Mouse (Mus musculus): ENCODE results near the gene Dnah7a. TPM values are rescaled to one million over a fixed set of nuclear protein-coding genes. Genes with fewer than 3 reads are reported as not detected.
"Not testable (repeated sequence)": the region's sequence is repeated elsewhere in the genome, so short reads cannot be mapped to it uniquely, and the experiment has no call there.

Dnah7a gene
- polyA plus RNA-seq (2014; fragmentation: Nextera tagmentation; extraction: Ambion mirVana), result 0.43 and 0.77 TPM in 2 replicates

- Histone ChIP-seq H3K9ac (ENCODE audit: low read length) (peak within 1 kb of the TSS; percentile 44; the same call in 1 of the 2 replicates), H3K9me3 (ENCODE audit: control insufficient read depth, low read length) (no peaks in the 10 kb centered on the region), H3K27me3 (replicated peaks; ENCODE audit: control insufficient read depth, insufficient read depth, low read length) (no peaks in the 10 kb centered on the region), H3K27ac (ENCODE audit: low read depth) (no peak within 1 kb of the TSS), H3K36me3 (ENCODE audit: control insufficient read depth, insufficient read depth, low read length) (no peaks in the 10 kb centered on the region), H3K4me1 (replicated peaks; ENCODE audit: control insufficient read depth, insufficient read depth, low read length) (no peaks in the 10 kb centered on the region), H3K4me2 (ENCODE audit: low read length) (peak within 1 kb of the TSS; percentile 73), H3K4me3 (ENCODE audit: low read depth, low read length) (peak within 1 kb of the TSS; percentile 42)
- ATAC-seq (replicated peaks; ENCODE audit: low FRiP score, low TSS enrichment, low read depth) (peak; percentile 61), DNase-seq (ENCODE audit: low spot score) (peak; percentile 80)
- WGBS, result 15% methylated on average over 42 of the region's 42 CpGs
Measured at GRCm38 (mm10) chr1:53706431-53707361, at the start of gene Dnah7a. TSS of gene Dnah7a (minus strand) at chr1:53706784.

GRCm38 (mm10) chr1:53753501-53753900, 46.9 kb upstream of the Dnah7a start:
- ATAC-seq (replicated peaks; ENCODE audit: low FRiP score, low TSS enrichment, low read depth); H3K9me3 ChIP-seq (ENCODE audit: control insufficient read depth, low read length); H3K9ac ChIP-seq (ENCODE audit: low read length); H3K4me3 ChIP-seq (ENCODE audit: low read depth, low read length); H3K27ac ChIP-seq (ENCODE audit: low read depth); DNase-seq (ENCODE audit: low spot score); H3K4me2 ChIP-seq (ENCODE audit: low read length); H3K36me3 ChIP-seq (ENCODE audit: control insufficient read depth, insufficient read depth, low read length); H3K27me3 ChIP-seq (replicated peaks; ENCODE audit: control insufficient read depth, insufficient read depth, low read length); H3K4me1 ChIP-seq (replicated peaks; ENCODE audit: control insufficient read depth, insufficient read depth, low read length): not testable (repeated sequence)
- WGBS, result 87% methylated on average over 2 of the region's 2 CpGs

- Histone ChIP-seq H3K36me3 (ENCODE audit: control insufficient read depth, insufficient read depth, low read length) (no peaks in the 10 kb centered on the region), H3K4me3 (ENCODE audit: low read depth, low read length) (no peak overlapping the region), H3K27me3 (replicated peaks; ENCODE audit: control insufficient read depth, insufficient read depth, low read length) (no peaks in the 10 kb centered on the region), H3K27ac (ENCODE audit: low read depth) (no peak overlapping the region), H3K4me1 (replicated peaks; ENCODE audit: control insufficient read depth, insufficient read depth, low read length) (no peaks in the 10 kb centered on the region), H3K9ac (ENCODE audit: low read length) (no peak overlapping the region), H3K9me3 (ENCODE audit: control insufficient read depth, low read length) (no peaks in the 10 kb centered on the region), H3K4me2 (ENCODE audit: low read length) (no peak overlapping the region)
- 81% methylated on average over 1 of the region's 1 CpGs for WGBS
- ATAC-seq (replicated peaks; ENCODE audit: low FRiP score, low TSS enrichment, low read depth) (no peak), DNase-seq (ENCODE audit: low spot score) (no peak)
Measured at GRCm38 (mm10) chr1:53751144-53751543, 44.6 kb upstream of the Dnah7a start.

- not testable (repeated sequence) for ATAC-seq (replicated peaks; ENCODE audit: low FRiP score, low TSS enrichment, low read depth); H3K9ac ChIP-seq (ENCODE audit: low read length); H3K9me3 ChIP-seq (ENCODE audit: control insufficient read depth, low read length); H3K36me3 ChIP-seq (ENCODE audit: control insufficient read depth, insufficient read depth, low read length); H3K4me1 ChIP-seq (replicated peaks; ENCODE audit: control insufficient read depth, insufficient read depth, low read length); H3K4me2 ChIP-seq (ENCODE audit: low read length); H3K27me3 ChIP-seq (replicated peaks; ENCODE audit: control insufficient read depth, insufficient read depth, low read length); H3K27ac ChIP-seq (ENCODE audit: low read depth); DNase-seq (ENCODE audit: low spot score); H3K4me3 ChIP-seq (ENCODE audit: low read depth, low read length)
- WGBS, result 91% methylated on average over 7 of the region's 7 CpGs
Measured at GRCm38 (mm10) chr1:53750697-53751096, 44.1 kb upstream of the Dnah7a start.

- not testable (repeated sequence) for H3K36me3 ChIP-seq (ENCODE audit: control insufficient read depth, insufficient read depth, low read length); ATAC-seq (replicated peaks; ENCODE audit: low FRiP score, low TSS enrichment, low read depth); DNase-seq (ENCODE audit: low spot score); H3K9me3 ChIP-seq (ENCODE audit: control insufficient read depth, low read length); H3K27ac ChIP-seq (ENCODE audit: low read depth); H3K4me2 ChIP-seq (ENCODE audit: low read length); H3K27me3 ChIP-seq (replicated peaks; ENCODE audit: control insufficient read depth, insufficient read depth, low read length); H3K9ac ChIP-seq (ENCODE audit: low read length); H3K4me1 ChIP-seq (replicated peaks; ENCODE audit: control insufficient read depth, insufficient read depth, low read length); H3K4me3 ChIP-seq (ENCODE audit: low read depth, low read length)
- WGBS, result 73% methylated on average over 1 of the region's 1 CpGs
Measured at GRCm38 (mm10) chr1:53749881-53750385, 43.3 kb upstream of the Dnah7a start.

- H3K27ac ChIP-seq (ENCODE audit: low read depth), result no peak overlapping the region
- no peaks in the 10 kb centered on the region for H3K27me3 ChIP-seq (replicated peaks; ENCODE audit: control insufficient read depth, insufficient read depth, low read length)
- no peak overlapping the region for H3K9ac ChIP-seq (ENCODE audit: low read length)
- no peak overlapping the region for H3K4me2 ChIP-seq (ENCODE audit: low read length)
- no peaks in the 10 kb centered on the region for H3K36me3 ChIP-seq (ENCODE audit: control insufficient read depth, insufficient read depth, low read length)
- no peak for DNase-seq (ENCODE audit: low spot score)
- 34% methylated on average over 10 of the region's 11 CpGs for WGBS
- no peak for ATAC-seq (replicated peaks; ENCODE audit: low FRiP score, low TSS enrichment, low read depth)
- H3K9me3 ChIP-seq (ENCODE audit: control insufficient read depth, low read length), result no peaks in the 10 kb centered on the region
- H3K4me3 ChIP-seq (ENCODE audit: low read depth, low read length), result no peak overlapping the region
- no peaks in the 10 kb centered on the region for H3K4me1 ChIP-seq (replicated peaks; ENCODE audit: control insufficient read depth, insufficient read depth, low read length)
Measured at GRCm38 (mm10) chr1:53748571-53748970, 42.0 kb upstream of the Dnah7a start.

- no peak for DNase-seq (ENCODE audit: low spot score)
- Histone ChIP-seq H3K9me3 (ENCODE audit: control insufficient read depth, low read length) (no peaks in the 10 kb centered on the region), H3K4me2 (ENCODE audit: low read length) (no peak overlapping the region), H3K9ac (ENCODE audit: low read length) (no peak overlapping the region), H3K27me3 (replicated peaks; ENCODE audit: control insufficient read depth, insufficient read depth, low read length) (no peaks in the 10 kb centered on the region), H3K4me1 (replicated peaks; ENCODE audit: control insufficient read depth, insufficient read depth, low read length) (no peaks in the 10 kb centered on the region), H3K27ac (ENCODE audit: low read depth) (no peak overlapping the region), H3K4me3 (ENCODE audit: low read depth, low read length) (no peak overlapping the region), H3K36me3 (ENCODE audit: control insufficient read depth, insufficient read depth, low read length) (no peaks in the 10 kb centered on the region)
- 86% methylated on average over 5 of the region's 5 CpGs for whole genome bisulfite sequencing
- ATAC-seq (replicated peaks; ENCODE audit: low FRiP score, low TSS enrichment, low read depth), result no peak
Measured at GRCm38 (mm10) chr1:53746001-53746400, 39.4 kb upstream of the Dnah7a start.

GRCm38 (mm10) chr1:53741742-53742458, 35.3 kb upstream of the Dnah7a start:
- Histone ChIP-seq H3K36me3 (ENCODE audit: control insufficient read depth, insufficient read depth, low read length) (no peaks in the 10 kb centered on the region), H3K9ac (ENCODE audit: low read length) (no peak overlapping the region), H3K4me3 (ENCODE audit: low read depth, low read length) (no peak overlapping the region), H3K4me2 (ENCODE audit: low read length) (no peak overlapping the region), H3K9me3 (ENCODE audit: control insufficient read depth, low read length) (no peaks in the 10 kb centered on the region), H3K27ac (ENCODE audit: low read depth) (no peak overlapping the region), H3K27me3 (replicated peaks; ENCODE audit: control insufficient read depth, insufficient read depth, low read length) (no peaks in the 10 kb centered on the region), H3K4me1 (replicated peaks; ENCODE audit: control insufficient read depth, insufficient read depth, low read length) (no peaks in the 10 kb centered on the region)
- WGBS, result 77% methylated on average over 3 of the region's 3 CpGs
- ATAC-seq (replicated peaks; ENCODE audit: low FRiP score, low TSS enrichment, low read depth) (no peak), DNase-seq (ENCODE audit: low spot score) (no peak)
